Mouse (Mus musculus) spleen, adult 2 months (tissue): Measurements from ENCODE around the gene Pth2r.

Experiments used
- CTCF ChIP-seq: fragments of 200-500 bp; IDR thresholded peaks from 2 replicates; pipeline ENCODE4 v1.5.1; 2011; ENCODE audit warnings: mild to moderate bottlenecking, inconsistent platforms; ENCODE audit not compliant: insufficient read depth, insufficient read length, insufficient replicate concordance; ENCODE audit errors: extremely low read depth
- POLR2A ChIP-seq: fragments of 200-500 bp; IDR thresholded peaks from 2 replicates; pipeline ENCODE4 v1.6.1; 2011; ENCODE audit warnings: low read depth, low read length, inconsistent platforms

GRCm38 (mm10) chr1:65352979-65353378 is 71.1 kb downstream of the Pth2r start:
- TF ChIP-seq CTCF (no peak), POLR2A (no peak)
